Mouse (Mus musculus) lung, postnatal 14 days (tissue): ENCODE results near the gene Slitrk1.

ENCODE experiments used
- DNase-seq: peaks from one replicate; pipeline ENCODE4 v3.0.0; 2021

Slitrk1 gene

DNA sequence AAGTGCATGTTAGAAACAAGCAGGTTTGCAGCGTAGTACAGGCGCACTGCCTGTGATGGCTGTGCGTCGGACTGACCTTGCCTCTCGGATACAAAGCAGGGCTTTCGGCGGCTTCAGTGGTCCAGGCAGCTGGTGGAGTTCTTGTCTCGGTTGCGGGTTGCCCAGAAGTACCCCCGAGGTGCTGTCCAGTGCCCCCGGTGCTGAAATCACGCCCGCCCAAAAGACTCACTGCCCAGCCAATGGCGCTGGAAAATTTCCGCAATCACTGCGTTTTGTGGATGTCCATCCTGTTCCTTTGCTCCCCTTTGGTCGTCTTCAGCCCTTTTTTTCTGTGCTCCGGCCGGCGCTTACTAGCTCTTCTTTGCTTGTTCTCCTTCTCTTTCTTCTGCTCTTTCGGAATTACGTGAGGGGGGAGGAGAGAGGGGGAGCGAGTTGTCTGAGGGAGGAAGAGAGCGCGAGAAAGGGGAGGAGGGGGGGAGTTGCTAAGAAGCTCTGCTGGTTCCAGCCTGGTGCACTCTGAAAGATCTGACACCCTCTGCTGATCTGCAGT lies at the start of gene Slitrk1:
Gene Slitrk1 (minus strand): TSS at position 445 of the 550 bp plus-strand sequence.
- peak; percentile 30 for DNase-seq

DNA sequence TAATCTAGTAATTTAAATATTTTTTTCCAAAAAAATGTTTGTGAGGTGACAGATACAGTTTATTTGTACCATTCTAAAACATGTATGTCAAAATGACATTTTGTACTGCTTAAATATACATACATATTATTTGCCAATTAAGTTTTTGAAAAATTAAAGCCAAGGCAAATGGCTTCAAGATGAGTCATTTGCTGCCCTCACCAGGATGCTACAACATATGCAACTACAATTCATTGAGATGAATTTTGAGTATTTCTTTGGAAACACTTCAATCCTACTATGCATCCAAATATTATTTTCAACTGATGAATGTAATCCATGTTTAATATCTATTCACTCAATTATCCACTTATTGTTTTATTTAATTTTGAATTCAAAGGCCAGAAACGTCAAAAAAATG lies 21.8 kb upstream of the Slitrk1 start:
- no peak for DNase-seq

DNA sequence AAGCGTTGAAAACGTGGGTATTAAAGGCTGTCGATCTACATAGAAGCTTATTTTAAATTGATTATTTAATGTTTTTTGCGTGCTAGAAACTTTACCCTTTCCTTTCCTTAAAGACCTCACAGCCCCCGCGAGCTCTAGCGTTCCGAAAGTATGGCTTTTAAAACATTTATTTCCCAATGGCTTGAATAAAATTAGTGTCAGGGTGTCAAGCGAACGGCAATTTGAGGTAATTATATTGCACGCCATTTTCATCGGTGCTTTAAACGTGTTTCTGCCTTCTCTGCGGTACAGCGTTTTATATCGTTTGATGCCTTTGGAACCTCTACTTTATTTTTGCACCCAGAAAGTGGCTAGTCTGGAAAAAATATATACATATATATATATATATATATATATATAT lies 378 bp upstream of the Slitrk1 start:
- no peak for DNase-seq

DNA sequence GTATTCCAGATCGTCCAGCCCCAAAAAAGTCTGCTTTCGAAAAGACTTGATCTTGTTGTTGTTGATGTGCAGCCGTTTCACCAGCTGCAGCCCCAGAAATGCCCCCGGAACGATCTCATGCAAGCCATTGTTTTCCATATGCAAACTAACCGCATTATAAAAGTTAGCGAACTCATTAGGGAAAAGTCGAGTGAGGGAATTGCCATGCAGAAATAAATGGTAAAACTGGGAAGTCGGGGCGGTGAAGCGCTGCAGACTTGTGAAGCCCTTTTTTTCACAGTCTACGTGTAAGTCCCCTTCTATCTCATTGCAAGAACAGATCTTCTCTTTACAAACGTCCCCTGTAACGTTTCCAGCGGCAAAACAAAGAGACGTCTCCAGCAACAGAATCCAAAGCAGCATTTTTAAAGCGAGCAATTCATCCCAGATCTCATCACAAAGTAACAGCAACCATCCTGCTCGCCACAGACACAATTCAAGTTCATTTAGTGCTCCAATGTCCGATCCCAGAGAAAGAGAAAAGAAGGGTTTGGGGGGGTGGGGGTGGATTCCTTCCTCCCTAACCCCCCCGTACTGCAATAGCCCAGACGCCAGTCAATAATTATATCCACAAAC lies 975 bp downstream of the Slitrk1 start:
- DNase-seq: no peak

DNA sequence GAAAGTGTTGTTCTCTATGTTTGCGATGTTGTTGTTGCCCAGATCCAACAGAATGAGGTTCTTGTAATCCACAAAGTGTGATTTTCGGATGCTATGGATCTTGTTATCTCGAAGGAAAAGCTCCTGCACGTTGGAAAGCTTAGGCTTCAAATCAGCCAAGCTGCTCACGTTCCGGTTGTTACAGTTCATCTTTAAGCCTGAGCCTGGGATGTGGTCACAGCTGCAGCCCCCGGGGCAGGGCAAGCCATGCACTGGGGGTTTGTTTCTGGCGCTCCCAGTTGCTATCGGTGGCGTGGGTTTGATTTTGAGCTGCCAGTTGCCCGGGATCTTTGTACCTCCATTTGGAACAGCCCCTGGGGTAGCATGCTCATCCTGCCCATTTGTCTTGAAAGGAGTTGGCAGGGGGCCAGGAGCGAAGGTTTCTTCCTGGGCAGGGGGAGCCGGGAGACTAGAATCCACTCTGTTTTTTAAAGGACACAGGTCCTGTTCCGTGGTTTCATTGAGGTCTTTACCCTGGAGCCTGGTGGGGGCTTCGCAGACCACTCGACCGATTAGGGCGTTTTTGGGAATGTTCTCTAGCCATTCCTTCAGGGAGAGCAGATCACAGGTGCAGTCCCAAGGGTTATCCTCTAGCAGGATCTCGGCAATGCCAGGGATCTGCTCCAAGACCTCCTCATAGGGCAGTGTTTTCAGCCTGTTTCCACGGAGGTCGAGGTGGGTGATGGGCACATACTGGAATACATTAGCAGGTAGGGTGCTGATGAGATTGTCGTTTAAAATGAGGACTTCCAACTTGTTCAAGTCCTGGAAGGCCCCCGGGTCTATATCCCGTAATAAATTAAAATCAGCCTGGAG lies 1.7 kb downstream of the Slitrk1 start:
- no peak for DNase-seq

DNA sequence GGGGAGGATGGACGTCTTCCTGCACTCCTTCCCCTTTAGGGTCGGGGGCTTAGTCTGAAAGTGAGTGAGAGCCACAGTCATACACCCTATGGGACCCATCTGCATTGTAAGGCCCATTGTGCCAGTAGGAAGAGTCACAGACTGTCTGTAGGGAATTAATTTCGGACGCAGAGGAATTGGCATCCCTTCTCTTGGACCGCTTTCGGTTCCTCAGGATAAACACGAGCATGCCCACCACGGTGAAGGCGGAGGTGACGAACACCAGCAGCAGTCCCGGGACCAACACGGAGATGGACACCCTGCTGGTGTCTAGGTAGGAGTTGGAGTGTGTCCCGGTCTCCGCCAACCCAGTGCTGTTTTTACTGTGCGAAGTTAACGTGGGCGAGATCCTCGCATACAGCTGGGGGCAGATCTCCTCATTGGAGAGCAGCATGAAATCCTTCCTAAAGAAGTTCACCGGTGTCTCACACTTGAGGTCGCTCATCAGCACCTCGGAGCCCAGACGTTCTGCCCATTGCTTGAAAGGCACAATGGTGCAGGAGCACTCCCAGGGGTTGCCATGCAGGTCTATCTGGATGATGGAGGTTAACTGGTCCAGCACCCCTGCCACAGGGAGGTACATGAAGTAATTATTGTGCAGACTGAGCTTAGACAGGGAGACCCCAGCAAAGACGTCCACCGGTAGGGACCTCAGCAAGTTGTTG lies 2.7 kb downstream of the Slitrk1 start:
- no peak for DNase-seq

DNA sequence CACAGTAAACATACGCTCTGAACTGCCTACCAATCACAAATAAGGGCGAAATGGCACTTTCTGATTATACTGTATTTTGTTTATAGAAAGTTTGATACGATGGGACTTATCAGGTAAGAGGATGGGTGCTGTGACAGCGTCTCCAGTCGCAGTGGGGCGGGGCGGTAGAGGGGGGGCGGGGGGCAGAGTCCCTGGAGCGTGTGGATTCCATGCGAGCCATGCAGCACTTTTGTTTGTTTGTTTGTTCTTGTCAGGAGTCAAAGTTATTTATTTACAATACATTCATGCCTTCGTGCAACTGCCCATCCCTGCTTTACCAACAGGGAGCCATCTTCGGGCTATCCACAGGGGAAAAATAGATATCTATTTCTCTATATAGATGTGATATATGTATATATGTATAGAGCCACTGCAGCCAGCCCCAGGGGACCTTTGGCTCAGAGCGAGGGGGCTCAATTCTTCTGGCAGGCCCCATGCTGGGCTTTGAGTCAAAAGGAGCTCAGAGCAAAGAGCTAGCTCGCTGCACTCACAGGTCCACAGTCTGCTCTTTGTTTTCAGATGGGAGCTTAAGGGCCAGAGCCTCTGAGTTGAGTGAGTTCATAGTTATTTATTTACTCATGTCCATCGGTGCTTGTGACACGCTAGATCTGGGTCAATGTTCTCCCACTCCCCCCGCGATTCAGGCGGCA lies 3.4 kb downstream of the Slitrk1 start:
- DNase-seq: no peak

DNA sequence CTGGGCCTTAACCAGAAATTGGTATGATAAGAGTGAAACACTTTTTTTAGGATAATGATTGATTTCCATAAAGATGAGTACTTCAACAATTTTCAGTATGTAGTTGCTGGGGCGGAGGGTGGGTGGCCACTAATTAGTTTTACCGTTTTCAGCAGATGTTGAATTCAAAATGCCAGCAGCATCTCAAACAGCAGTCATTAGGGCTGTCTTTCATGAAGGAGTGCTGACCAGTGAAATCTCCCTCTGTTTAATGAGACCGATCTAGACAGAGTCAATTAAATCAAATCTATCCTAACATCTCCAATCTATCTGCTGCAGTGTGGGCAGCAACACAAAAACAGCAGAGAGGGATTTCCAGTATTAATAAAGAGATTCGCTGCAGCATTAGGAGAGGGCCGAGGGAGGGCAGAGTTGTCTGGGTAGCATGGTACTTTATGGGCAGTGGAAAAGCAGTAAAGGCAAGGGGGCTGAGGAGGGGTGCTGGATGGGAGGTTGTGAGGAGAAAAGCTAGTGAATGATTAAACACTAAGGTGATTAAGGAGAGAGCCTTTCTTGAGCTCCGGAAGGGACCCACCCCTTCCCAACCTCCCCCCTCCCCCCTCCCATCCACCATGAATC lies 4.5 kb downstream of the Slitrk1 start:
- DNase-seq: no peak

DNA sequence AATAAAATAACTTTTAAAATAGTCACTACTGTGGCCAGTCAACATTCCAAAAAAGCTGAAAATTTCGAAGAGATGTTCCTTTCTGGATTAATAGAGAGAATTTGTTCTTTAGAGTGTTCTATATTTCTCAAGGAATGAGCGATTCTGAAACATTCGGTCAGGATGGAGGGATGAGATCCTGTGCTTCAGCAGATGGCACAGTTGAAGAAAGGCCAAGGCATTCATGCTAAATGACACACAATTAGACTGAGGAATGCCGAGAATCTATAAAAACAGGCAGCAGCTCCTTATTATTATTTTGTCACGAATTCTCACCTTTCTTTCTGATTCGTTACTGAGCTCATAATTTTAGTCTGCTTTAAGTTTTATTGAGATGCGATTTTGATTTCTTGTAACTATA lies 15.4 kb downstream of the Slitrk1 start:
- no peak for DNase-seq

DNA sequence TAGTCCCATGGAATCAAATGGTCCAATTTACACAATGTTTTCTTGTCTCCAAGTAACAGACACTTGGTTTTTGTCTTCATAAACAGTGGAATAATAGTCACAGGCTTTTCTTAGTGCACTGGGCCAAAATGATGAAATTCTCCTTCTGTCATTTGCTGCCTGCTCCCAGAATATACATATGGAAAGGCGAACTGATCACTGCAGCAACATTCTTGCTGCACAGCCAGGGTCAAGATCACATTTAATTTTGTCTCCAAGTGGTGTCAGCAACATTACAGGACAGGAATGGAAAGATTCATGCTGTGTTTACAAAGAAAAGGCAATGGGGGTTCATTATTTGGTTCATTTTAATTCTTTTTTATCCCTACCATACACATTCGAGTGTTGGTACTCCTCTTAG lies 18.5 kb downstream of the Slitrk1 start:
- no peak for DNase-seq

DNA sequence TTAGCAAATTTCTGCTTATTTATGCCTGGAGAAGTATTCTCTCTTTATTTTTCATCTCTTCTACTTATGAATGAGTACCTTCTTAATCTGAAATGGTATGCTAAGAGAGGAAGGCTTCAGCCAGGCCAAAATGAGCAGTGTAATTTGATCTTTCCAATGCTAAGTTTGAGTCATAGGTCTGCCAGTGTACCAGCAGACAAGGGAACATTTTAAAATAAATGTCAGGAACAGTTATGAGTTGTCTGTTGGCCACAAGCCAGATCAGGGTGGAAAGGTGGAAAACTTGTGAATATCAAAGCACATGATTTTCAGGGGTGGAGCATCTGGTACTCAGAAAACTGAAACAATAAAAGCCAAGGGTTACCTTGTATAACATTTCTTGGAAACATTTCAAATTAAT lies 46.1 kb downstream of the Slitrk1 start:
- DNase-seq: no peak

DNA sequence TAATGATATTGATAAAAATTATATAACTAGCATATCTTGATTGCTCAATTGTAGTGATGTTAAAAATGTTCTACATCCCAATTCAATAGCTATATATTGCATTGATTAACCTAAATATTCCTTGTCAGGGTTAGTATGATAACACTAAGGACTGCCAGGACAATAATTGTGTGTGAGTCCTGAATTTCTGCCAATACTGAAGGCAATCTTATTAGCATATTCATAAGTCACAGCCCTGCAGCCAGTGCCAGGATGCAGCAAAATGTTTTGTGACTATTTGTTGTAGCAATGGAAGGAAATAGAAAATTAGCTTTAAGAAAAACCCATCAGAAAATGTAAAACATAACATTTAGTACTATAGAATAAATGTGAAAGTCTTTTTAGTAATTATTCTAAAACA lies 49.3 kb downstream of the Slitrk1 start:
- no peak for DNase-seq

DNA sequence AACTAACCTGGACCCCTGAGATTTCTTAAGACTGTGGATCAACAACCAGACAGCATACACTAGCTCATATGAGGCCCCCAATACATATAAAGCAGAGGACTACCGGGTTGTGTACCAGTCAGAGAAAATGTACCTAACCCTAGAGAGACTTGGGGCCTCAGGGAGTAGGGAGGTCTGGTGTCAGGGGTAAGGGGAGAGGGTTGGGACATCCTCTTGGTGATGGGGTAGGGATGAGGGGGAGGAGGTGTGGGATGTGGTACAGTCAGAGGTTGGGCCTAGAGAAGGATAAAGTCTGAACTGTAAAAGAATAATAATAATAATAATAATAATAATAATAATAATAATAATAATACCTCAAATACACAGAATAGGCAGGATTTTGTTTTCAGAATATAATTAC lies 54.6 kb downstream of the Slitrk1 start:
- no peak for DNase-seq
